Mouse (Mus musculus) forebrain, embryonic 11.5 days (tissue): ENCODE results near the gene Tdrd1. TPM values are rescaled to one million over a fixed set of nuclear protein-coding genes. Genes with fewer than 3 reads are reported as not detected.

Experiments used
- ATAC-seq: fragments of 200-750 bp; cut with Nextera tagmentation; replicated peaks from 2 replicates; pipeline ENCODE4 v1.8.0; 2017; ENCODE audit warnings: moderate TSS enrichment; ENCODE audit not compliant: low FRiP score
- DNase-seq: peaks from one replicate; pipeline ENCODE4 v3.0.0-alpha.2; 2017; ENCODE audit warnings: low spot score
- H3K27ac ChIP-seq: fragments of 300-500 bp; sonication (generic); 2 replicates; pipeline ENCODE4 v1.5.1; 2014; ENCODE audit warnings: low read depth, low read length
- H3K27me3 ChIP-seq: fragments of 300-500 bp; sonication (generic); 2 replicates; pipeline ENCODE4 v1.6.1; 2014; ENCODE audit warnings: mild to moderate bottlenecking, low read length, mixed read lengths; ENCODE audit not compliant: control insufficient read depth, insufficient read depth
- H3K36me3 ChIP-seq: fragments of 300-500 bp; sonication (generic); 2 replicates; pipeline ENCODE4 v1.6.1; 2014; ENCODE audit warnings: mild to moderate bottlenecking, low read length, moderate library complexity, mixed read lengths; ENCODE audit not compliant: control insufficient read depth, insufficient read depth
- H3K4me1 ChIP-seq: fragments of 300-500 bp; sonication (generic); replicated peaks from 2 replicates; pipeline ENCODE4 v1.6.1; 2014; ENCODE audit warnings: low read length, mixed read lengths; ENCODE audit not compliant: control insufficient read depth, insufficient read depth
- H3K4me2 ChIP-seq: fragments of 300-500 bp; sonication (generic); 2 replicates; pipeline ENCODE4 v1.6.1; 2014; ENCODE audit warnings: low read depth, mild to moderate bottlenecking, low read length, moderate library complexity, mixed read lengths; ENCODE audit not compliant: severe bottlenecking
- H3K4me3 ChIP-seq: fragments of 300-500 bp; sonication (generic); 2 replicates; pipeline ENCODE4 v1.5.1; 2014; ENCODE audit warnings: low read depth, low read length
- H3K9ac ChIP-seq: fragments of 300-500 bp; sonication (generic); 2 replicates; pipeline ENCODE4 v1.6.1; 2014; ENCODE audit warnings: low read length
- H3K9me3 ChIP-seq: fragments of 300-500 bp; sonication (generic); 2 replicates; pipeline ENCODE4 v1.6.1; 2016; ENCODE audit warnings: low read length, mixed read lengths; ENCODE audit not compliant: control insufficient read depth
- WGBS: fragments of 180-500 bp; shearing (Covaris S2); extraction: QIAGEN DNeasy Blood & Tissue Kit; methylation state at CpG from one replicate; pipeline ENCODE4 v1.1.7; 2014; 5-methylcytosine and 5-hydroxymethylcytosine counted together
- polyA plus RNA-seq: library from polyadenylated mRNA; unstranded; fragments of >200 nt; fragmentation: Nextera tagmentation; extraction: Ambion mirVana; gene quantifications from 2 replicates; pipeline ENCODE4 v1.2.1, GENCODE M21; 2014

The Tdrd1 gene
- polyA plus RNA-seq, 1 experiment from 2014 or later = 0.45 TPM

DNA sequence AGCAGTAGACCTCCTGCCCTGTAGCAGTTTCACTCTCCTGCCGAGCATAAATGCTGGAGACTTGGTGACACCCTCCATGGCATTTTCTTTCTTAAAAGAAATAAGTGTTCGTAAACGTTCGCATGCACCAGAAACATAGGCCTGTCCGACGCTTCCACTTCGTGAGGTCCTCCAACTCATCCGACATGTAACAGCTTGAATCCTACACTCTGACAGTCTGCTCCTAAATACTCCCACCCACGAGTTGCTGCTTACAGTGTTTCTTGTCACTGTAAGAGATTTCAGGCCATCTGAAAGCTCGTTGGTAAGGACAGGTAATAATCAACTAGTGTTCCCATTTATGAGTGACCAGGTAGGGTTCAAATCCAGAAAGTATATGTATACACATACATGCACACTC lies 61.9 kb downstream of the Tdrd1 start:
- H3K4me1 ChIP-seq = no peaks in the 10 kb centered on the region
- no peak overlapping the region for H3K27ac ChIP-seq
- H3K9ac ChIP-seq = no peak overlapping the region
- no peaks in the 10 kb centered on the region for H3K27me3 ChIP-seq
- ATAC-seq (no peak), DNase-seq (no peak)
- no peak overlapping the region for H3K4me2 ChIP-seq
- no peak overlapping the region for H3K4me3 ChIP-seq
- H3K9me3 ChIP-seq = no peaks in the 10 kb centered on the region
- 88% methylated on average over 10 of the region's 10 CpGs for WGBS
- H3K36me3 ChIP-seq = no peaks in the 10 kb centered on the region

DNA sequence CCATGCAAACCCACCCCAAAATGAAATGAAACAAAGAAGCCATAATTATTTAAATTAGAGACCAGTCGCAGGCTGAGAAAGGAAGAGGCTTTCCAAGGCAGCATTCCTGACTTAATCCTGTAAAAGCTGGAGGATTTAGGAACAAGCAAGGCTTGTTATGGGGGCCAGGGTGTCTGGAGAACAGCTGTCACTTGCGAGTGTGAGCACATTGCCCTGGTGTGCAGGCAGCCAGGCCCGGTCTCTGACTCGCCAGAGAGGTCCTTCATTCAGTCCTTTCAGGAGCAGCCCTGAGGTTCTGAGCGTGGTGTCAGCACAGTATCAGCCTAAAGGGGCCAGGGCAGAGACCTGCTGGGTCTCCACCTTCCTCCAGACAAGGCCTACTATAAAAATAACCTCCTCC lies 62.6 kb downstream of the Tdrd1 start:
- WGBS = 56% methylated on average over 5 of the region's 5 CpGs
- H3K27ac ChIP-seq = no peak overlapping the region
- H3K4me1 ChIP-seq = no peaks in the 10 kb centered on the region
- H3K9me3 ChIP-seq = no peaks in the 10 kb centered on the region
- H3K36me3 ChIP-seq = no peaks in the 10 kb centered on the region
- no peak for DNase-seq
- no peak for ATAC-seq
- no peak overlapping the region for H3K9ac ChIP-seq
- no peak overlapping the region for H3K4me3 ChIP-seq
- H3K27me3 ChIP-seq = no peaks in the 10 kb centered on the region
- no peak overlapping the region for H3K4me2 ChIP-seq

DNA sequence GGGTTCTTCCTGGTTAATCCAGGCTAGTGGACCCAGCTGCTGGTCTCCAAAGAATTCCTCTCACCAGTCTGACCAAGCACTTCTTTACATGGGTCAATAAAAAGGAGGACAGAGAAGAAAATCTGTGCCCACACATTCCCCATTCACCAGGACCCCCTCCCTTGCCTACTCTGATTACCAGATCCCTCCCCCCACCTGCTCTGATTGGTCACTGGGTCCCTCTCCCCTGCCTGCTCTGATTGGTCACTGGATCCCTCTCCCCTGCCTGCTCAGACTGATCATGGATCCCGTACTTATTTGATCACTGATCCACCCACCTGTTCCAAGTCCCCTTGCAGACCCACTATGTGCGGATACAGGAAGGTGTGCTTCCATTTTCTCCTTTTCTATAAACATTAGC lies 65.4 kb downstream of the Tdrd1 start:
- Histone ChIP-seq H3K27me3 (no peaks in the 10 kb centered on the region), H3K36me3 (no peaks in the 10 kb centered on the region), H3K4me1 (no peaks in the 10 kb centered on the region), H3K27ac (no peak overlapping the region), H3K9me3 (no peaks in the 10 kb centered on the region), H3K4me3 (no peak overlapping the region), H3K4me2 (no peak overlapping the region), H3K9ac (no peak overlapping the region)
- ATAC-seq (no peak; the same call in 1 of the 2 replicates), DNase-seq (no peak)
- WGBS = 51% methylated on average over 2 of the region's 2 CpGs

DNA sequence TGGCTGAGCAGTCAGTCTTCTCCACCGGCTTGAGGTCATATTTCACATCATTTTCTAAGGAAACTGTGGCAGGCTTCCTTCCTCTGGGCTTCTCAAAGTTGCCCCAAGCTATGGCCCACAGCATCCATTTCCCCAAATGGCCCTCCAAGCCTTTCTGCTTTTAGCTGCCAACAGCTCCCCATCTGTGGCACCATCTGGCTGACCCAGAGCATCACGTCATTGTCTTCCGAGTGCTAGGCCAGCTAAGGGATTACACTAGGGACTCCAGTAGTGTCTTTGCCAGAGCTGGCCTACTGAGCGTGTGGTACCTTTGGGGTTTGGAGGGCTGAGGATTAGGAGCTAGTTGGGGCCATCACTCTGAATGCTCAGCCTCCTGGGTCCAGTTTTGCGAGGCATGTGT lies 66.6 kb downstream of the Tdrd1 start:
- H3K9me3 ChIP-seq = no peaks in the 10 kb centered on the region
- no peak for DNase-seq
- no peaks in the 10 kb centered on the region for H3K36me3 ChIP-seq
- no peak overlapping the region for H3K4me3 ChIP-seq
- H3K4me1 ChIP-seq = no peaks in the 10 kb centered on the region
- no peaks in the 10 kb centered on the region for H3K27me3 ChIP-seq
- H3K4me2 ChIP-seq = no peak overlapping the region
- no peak for ATAC-seq
- no peak overlapping the region for H3K27ac ChIP-seq
- H3K9ac ChIP-seq = no peak overlapping the region
- WGBS = 89% methylated on average over 5 of the region's 5 CpGs

DNA sequence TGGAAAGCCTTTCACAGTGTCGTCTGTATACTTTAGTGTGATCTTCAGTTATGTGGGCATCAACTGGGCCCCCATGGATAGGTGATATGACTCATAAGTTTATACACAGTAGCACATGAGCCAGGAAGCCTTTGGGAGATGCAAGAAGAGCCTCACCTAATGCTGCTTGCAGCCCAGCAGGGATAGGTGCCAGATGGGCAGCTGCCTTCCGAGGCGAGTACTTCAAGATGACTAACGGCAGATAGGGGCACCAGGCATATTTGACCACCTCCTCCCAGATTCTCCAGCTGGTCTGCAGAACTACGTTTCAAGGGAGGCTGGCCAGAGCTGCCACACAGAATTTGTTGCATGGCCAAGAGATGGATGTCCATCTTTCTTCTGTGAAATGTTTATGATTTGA lies 67.3 kb downstream of the Tdrd1 start:
- Histone ChIP-seq H3K4me2 (no peak overlapping the region), H3K36me3 (no peaks in the 10 kb centered on the region), H3K4me3 (no peak overlapping the region), H3K27me3 (no peaks in the 10 kb centered on the region), H3K4me1 (no peaks in the 10 kb centered on the region), H3K27ac (no peak overlapping the region), H3K9me3 (no peaks in the 10 kb centered on the region), H3K9ac (no peak overlapping the region)
- DNase-seq (no peak), ATAC-seq (no peak)
- 90% methylated on average over 5 of the region's 5 CpGs for WGBS

DNA sequence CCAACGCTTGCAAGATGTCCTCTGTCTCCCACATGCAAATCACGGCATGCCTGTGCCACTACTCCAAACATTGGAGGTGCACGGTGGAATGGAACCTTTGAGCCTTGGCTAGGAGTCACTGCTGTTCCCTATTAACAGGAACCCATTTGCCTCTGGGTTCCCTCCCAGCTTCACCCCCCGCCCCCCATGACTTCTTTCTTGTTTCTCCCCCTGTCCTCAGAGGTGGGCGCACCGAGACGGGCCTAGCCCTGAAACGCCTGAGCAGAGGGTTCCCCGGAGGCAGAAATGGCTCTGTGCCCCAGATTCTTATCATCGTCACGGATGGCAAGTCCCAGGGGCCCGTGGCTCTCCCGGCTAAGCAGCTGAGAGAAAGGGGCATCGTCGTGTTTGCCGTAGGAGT lies 71.6 kb downstream of the Tdrd1 start:
- ATAC-seq = no peak
- DNase-seq = no peak
- Histone ChIP-seq H3K9ac (no peak overlapping the region), H3K27me3 (no peaks in the 10 kb centered on the region), H3K4me3 (no peak overlapping the region), H3K27ac (no peak overlapping the region), H3K4me1 (no peaks in the 10 kb centered on the region), H3K9me3 (no peaks in the 10 kb centered on the region), H3K36me3 (no peaks in the 10 kb centered on the region), H3K4me2 (no peak overlapping the region)
- 87% methylated on average over 16 of the region's 16 CpGs for WGBS

DNA sequence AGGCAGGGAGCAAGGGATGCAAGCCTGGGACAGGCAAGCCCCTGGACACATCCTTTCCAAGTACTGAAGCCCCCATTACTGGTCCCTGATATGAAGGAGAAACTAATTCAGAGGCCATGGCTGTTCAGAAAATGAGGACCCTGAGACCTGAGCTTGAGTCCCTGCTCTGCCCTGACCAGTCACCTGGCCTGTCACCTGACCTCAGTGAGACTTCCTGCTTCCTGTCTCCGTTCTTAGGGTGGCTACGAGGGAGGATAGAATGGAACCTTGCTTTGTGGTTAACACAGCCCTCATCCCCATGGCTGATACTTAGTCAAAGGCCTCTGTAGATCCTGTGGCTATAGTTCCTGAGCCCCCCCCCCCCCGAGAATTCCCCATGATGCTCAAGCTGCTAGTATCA lies 78.1 kb downstream of the Tdrd1 start:
- Histone ChIP-seq H3K4me2 (no peak overlapping the region), H3K36me3 (no peaks in the 10 kb centered on the region), H3K4me1 (no peaks in the 10 kb centered on the region), H3K9me3 (no peaks in the 10 kb centered on the region), H3K27ac (no peak overlapping the region), H3K27me3 (no peaks in the 10 kb centered on the region), H3K4me3 (no peak overlapping the region), H3K9ac (no peak overlapping the region)
- no peak for DNase-seq
- 82% methylated on average over 3 of the region's 3 CpGs for WGBS
- no peak for ATAC-seq

DNA sequence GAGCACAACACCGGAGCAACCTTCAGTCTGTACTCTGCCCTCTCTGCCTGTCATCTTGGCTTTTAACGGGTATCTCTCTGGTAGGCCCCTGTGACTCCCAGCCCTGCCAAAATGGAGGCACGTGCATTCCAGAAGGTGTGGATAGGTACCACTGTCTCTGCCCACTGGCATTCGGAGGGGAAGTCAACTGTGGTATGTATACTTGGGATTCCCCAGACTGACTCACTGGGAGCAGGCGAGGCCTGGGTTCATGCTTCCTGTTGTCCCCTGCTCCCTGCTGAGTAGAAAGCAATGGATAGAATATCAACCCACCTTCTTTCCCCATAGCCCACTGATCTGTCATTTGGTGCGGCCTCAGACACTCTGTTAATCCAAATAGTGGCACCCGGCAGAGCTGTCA lies 79.4 kb downstream of the Tdrd1 start:
- H3K4me2 ChIP-seq = no peak overlapping the region
- WGBS = 86% methylated on average over 7 of the region's 7 CpGs
- ATAC-seq (no peak), DNase-seq (no peak)
- no peaks in the 10 kb centered on the region for H3K36me3 ChIP-seq
- no peak overlapping the region for H3K9ac ChIP-seq
- H3K27me3 ChIP-seq = no peaks in the 10 kb centered on the region
- no peak overlapping the region for H3K27ac ChIP-seq
- no peaks in the 10 kb centered on the region for H3K9me3 ChIP-seq
- no peaks in the 10 kb centered on the region for H3K4me1 ChIP-seq
- no peak overlapping the region for H3K4me3 ChIP-seq

DNA sequence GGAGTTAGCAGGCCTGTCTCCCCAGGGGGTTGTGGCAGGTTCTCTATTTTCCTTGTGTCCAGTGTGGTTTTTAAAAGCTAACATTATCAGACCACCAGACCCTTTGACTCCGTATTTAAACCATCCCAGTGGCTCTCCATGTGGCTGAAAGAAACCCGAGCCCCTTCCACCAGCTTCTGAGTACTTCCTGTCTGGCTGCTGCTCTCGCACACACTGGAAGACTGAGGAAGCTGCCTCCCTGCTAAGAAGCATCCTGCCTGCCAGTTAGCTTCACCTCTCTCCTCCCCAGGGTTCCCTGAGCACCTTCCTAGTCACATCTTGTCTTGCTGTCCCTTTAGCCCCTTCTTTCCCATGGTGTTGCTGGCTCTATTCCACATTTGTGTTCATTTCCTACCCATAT lies 81.8 kb downstream of the Tdrd1 start:
- 52% methylated on average over 3 of the region's 3 CpGs for WGBS
- Histone ChIP-seq H3K4me2 (no peak overlapping the region), H3K9ac (no peak overlapping the region), H3K27ac (no peak overlapping the region), H3K36me3 (no peaks in the 10 kb centered on the region), H3K9me3 (no peaks in the 10 kb centered on the region), H3K27me3 (no peaks in the 10 kb centered on the region), H3K4me1 (no peaks in the 10 kb centered on the region), H3K4me3 (no peak overlapping the region)
- no peak for DNase-seq
- ATAC-seq = no peak
